Mouse (Mus musculus): ENCODE results near the gene Gm17545. TPM values are rescaled to one million over a fixed set of nuclear protein-coding genes. Genes with fewer than 3 reads are reported as not detected.

The Gm17545 gene
- total and polyA plus RNA-seq, 2 experiments from 2014 or later = not detected

DNA sequence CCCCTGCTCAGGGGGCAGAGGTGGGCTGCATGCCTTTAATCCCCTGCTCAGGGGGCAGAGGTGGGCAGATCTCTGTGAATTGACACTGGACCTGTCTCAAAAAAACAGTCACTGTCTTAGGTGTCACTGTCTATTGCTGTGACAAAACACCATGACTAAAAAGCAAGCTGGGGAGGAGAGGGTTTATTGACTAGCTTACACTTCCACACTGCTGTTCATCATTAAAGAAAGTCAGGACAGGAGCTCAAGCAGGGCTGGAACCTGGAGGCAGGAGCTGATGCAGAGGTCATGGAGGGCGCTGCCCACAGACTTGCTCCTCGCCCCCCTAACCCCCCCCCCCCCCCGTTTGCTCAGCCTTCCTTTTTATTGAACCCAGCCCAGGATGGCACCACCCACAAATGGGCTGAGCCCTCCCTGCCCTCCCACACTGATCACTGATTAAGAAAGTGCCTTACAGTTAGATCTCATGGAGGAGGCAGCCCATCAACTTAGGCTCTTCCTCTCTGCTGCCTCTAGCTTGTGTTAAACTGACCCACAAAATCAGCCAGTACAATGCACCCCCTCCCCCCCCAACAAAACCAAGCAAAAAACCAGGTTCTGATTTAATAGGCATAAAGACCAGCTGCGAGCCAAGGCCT, 25.9 kb upstream of the Gm17545 start:
- ATAC-seq (no peak), DNase-seq (no peak)
- Histone ChIP-seq H3K36me3 (ENCODE audit: insufficient read depth) (peaks cover 12% of the 10 kb centered on the region), H3K27ac (ENCODE audit: low read depth, low read length) (no peak overlapping the region), H3K4me1 (ENCODE audit: insufficient read depth) (0 out of 2 replicates have a peak, but pooled peaks cover 3% of the 10 kb centered on the region), H3K4me2 (ENCODE audit: low read depth) (no peak overlapping the region), H3K4me3 (ENCODE audit: low read depth, low read length) (no peak overlapping the region), H3K9me3 (ENCODE audit: low read length) (no peaks in the 10 kb centered on the region), H3K9ac (no peak overlapping the region), H3K27me3 (ENCODE audit: insufficient read depth, low read length) (no peaks in the 10 kb centered on the region)
- WGBS = 41% methylated on average over 4 of the region's 4 CpGs
- no peak for TF ChIP-seq CTCF (IDR thresholded peaks at IDR 0.05; ENCODE audit: low read depth)

DNA sequence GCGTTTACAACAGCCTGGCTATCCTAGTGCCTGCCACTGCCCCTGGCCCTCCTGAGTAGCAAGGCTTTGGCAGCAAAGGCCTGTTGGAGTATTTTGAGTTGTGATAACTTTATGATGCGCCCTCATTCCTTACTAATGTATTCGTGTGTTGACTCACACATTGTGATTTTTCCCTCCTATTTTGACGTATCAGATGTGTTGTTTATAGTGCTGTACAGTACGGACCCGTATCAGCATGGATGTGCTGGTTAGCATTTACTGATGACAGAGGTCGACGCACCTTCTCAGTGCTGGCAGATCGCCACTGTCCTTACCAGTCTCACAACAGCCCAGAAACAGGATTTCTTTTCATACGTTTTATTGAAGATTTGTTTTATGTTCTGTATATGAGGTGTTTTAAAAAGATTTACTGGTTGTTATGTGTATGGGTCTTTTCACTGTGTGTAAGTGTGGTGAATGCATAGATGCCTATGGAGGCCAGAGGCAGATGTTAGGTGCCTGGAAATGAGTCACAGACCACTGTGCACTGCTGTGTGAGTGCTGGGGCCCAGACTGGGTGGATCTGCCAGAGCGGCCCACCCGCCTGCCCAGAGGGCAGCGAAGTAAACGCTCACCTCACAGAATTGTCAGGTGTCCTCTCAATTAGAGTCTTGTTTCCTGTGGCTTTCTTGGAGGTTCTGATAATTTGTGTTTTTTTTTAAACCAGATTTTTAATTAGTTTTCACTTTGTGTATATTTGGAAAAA, 25.3 kb upstream of the Gm17545 start:
- ATAC-seq (no peak), DNase-seq (no peak)
- Histone ChIP-seq H3K4me2 (ENCODE audit: low read depth) (no peak overlapping the region), H3K9ac (no peak overlapping the region), H3K9me3 (ENCODE audit: low read length) (no peaks in the 10 kb centered on the region), H3K27me3 (ENCODE audit: insufficient read depth, low read length) (no peaks in the 10 kb centered on the region), H3K4me1 (ENCODE audit: insufficient read depth) (0 out of 2 replicates have a peak, but pooled peaks cover 3% of the 10 kb centered on the region), H3K36me3 (ENCODE audit: insufficient read depth) (peaks cover 13% of the 10 kb centered on the region), H3K27ac (ENCODE audit: low read depth, low read length) (no peak overlapping the region), H3K4me3 (ENCODE audit: low read depth, low read length) (no peak overlapping the region)
- WGBS = 70% methylated on average over 14 of the region's 14 CpGs
- no peak for TF ChIP-seq CTCF (IDR thresholded peaks at IDR 0.05; ENCODE audit: low read depth)

DNA sequence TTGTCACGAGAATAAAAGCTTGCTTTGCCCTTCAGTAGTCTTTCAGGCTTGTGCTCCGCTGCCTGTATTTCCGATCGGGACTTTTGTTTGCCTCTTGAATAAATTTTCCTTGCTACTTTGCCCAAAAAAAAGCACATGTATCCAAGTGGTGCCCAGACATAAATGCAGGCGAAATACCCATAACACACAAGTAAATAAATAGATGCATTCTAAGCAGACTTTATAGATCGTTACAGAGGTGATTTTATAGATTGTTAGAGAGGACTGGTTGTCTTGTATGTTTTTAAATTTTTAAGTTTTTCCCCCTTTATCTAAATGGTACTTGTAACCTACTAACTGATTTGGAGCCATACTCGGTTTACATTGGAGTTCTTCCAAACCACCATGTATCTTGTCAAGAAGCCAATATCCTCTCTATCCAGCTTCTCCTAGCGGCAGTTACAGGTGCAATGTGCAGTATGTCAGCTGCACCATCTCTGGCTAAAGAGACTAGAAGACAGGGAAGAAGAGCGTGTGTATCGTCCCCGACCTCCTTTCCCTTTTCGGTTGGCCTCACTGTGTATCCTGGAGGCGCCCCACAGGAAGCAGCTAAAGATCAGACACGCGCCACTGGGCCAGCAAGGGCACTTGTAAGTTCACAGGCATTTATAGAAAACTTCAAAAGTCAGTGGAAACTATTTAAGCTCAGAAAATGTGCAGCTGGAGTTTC, 24.4 kb upstream of the Gm17545 start:
- H3K4me2 ChIP-seq (ENCODE audit: low read depth) = 0 out of 2 replicates have a peak overlapping the region, but pooled peaks have one; percentile 15
- DNase-seq = peak; percentile 17

GRCm38 (mm10) chr9:22430315-22430840, 23.7 kb upstream of the Gm17545 start:
- Histone ChIP-seq H3K9me3 (ENCODE audit: low read length) (no peaks in the 10 kb centered on the region), H3K36me3 (ENCODE audit: insufficient read depth) (peaks cover 10% of the 10 kb centered on the region; the same call in 1 of the 2 replicates), H3K9ac (no peak overlapping the region), H3K27ac (ENCODE audit: low read depth, low read length) (no peak overlapping the region), H3K27me3 (ENCODE audit: insufficient read depth, low read length) (no peaks in the 10 kb centered on the region), H3K4me3 (ENCODE audit: low read depth, low read length) (no peak overlapping the region), H3K4me2 (ENCODE audit: low read depth) (no peak overlapping the region), H3K4me1 (ENCODE audit: insufficient read depth) (0 out of 2 replicates have a peak, but pooled peaks cover 3% of the 10 kb centered on the region)
- no peak for TF ChIP-seq CTCF (IDR thresholded peaks at IDR 0.05; ENCODE audit: low read depth)
- ATAC-seq (no peak), DNase-seq (no peak)
- 36% methylated on average over 5 of the region's 5 CpGs for WGBS

More for the DNA sequence above, 24.4 kb upstream of the Gm17545 start:
- no peak for ATAC-seq
- H3K4me3 ChIP-seq (ENCODE audit: low read depth, low read length) = no peak overlapping the region
- WGBS = 18% methylated on average over 15 of the region's 15 CpGs
- no peaks in the 10 kb centered on the region for H3K9me3 ChIP-seq (ENCODE audit: low read length)
- H3K27ac ChIP-seq (ENCODE audit: low read depth, low read length) = no peak overlapping the region
- peak; percentile 25; the same call in 1 of the 2 replicates for TF ChIP-seq CTCF (IDR thresholded peaks at IDR 0.05; ENCODE audit: low read depth)
- H3K27me3 ChIP-seq (ENCODE audit: insufficient read depth, low read length) = no peaks in the 10 kb centered on the region
- H3K9ac ChIP-seq = no peak overlapping the region
- peaks cover 12% of the 10 kb centered on the region for H3K36me3 ChIP-seq (ENCODE audit: insufficient read depth)
- 0 out of 2 replicates have a peak, but pooled peaks cover 3% of the 10 kb centered on the region for H3K4me1 ChIP-seq (ENCODE audit: insufficient read depth)

DNA sequence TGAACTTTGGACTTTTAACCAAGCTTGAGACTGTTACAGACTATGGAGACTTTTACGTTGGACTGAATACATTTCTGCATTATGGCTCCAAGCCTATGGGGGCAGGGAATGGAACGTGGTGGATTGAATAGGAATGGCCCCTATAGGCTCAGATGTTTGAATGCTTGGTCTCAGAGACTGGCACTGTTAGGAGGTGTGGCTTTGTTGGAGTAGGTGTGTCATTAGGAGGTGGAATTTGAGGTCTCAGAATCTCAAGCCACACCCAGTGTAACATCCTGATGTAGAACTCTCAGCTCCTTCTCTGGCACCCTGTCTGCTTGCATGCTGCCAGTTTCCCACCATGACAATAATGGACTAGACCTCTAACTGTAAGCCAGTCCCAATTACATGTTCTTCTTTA, 20.9 kb upstream of the Gm17545 start:
- ATAC-seq = no peak
- H3K4me1 ChIP-seq (ENCODE audit: insufficient read depth) = 0 out of 2 replicates have a peak, but pooled peaks cover 3% of the 10 kb centered on the region
- H3K4me3 ChIP-seq (ENCODE audit: low read depth, low read length) = no peak overlapping the region
- no peak overlapping the region for H3K4me2 ChIP-seq (ENCODE audit: low read depth)
- no peak overlapping the region for H3K27ac ChIP-seq (ENCODE audit: low read depth, low read length)
- WGBS = 75% methylated on average over 2 of the region's 2 CpGs
- H3K27me3 ChIP-seq (ENCODE audit: insufficient read depth, low read length) = no peaks in the 10 kb centered on the region
- H3K9ac ChIP-seq = no peak overlapping the region
- no peak for TF ChIP-seq CTCF (IDR thresholded peaks at IDR 0.05; ENCODE audit: low read depth)
- peaks cover 18% of the 10 kb centered on the region for H3K36me3 ChIP-seq (ENCODE audit: insufficient read depth)
- DNase-seq = no peak
- H3K9me3 ChIP-seq (ENCODE audit: low read length) = no peaks in the 10 kb centered on the region

DNA sequence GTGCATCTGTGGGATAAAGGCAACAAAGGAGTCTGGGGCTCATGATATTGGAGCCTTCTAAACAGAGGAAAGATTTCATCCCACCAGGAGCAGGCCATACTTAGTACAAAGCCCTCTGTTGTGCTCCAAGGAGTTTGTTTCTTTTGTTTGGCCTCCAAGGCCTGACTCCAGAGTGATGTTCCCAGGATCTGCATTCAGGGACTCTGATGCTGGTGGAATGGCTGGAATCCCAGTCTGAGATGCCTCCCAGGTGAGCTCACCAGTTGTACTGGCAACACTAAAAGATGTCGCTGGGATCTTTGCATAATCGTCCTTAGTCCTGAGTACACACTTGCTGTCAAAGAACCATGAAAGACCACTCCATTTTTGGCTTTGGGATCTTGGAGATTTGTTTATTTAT, 20.0 kb upstream of the Gm17545 start:
- 91% methylated on average over 2 of the region's 2 CpGs for WGBS
- H3K36me3 ChIP-seq (ENCODE audit: insufficient read depth) = peaks cover 18% of the 10 kb centered on the region

More for the DNA sequence above, 20.0 kb upstream of the Gm17545 start:
- no peak for TF ChIP-seq CTCF (IDR thresholded peaks at IDR 0.05; ENCODE audit: low read depth)
- Histone ChIP-seq H3K4me2 (ENCODE audit: low read depth) (no peak overlapping the region), H3K4me3 (ENCODE audit: low read depth, low read length) (no peak overlapping the region), H3K27me3 (ENCODE audit: insufficient read depth, low read length) (no peaks in the 10 kb centered on the region), H3K27ac (ENCODE audit: low read depth, low read length) (no peak overlapping the region), H3K4me1 (ENCODE audit: insufficient read depth) (0 out of 2 replicates have a peak, but pooled peaks cover 3% of the 10 kb centered on the region), H3K9me3 (ENCODE audit: low read length) (no peaks in the 10 kb centered on the region), H3K9ac (no peak overlapping the region)
- DNase-seq (no peak), ATAC-seq (no peak)
